Mouse (Mus musculus) heart, postnatal 0 days (tissue): ENCODE data around the gene Txnrd3. TPM values are rescaled to one million over a fixed set of nuclear protein-coding genes. Genes with fewer than 3 reads are reported as not detected.

Experiments
- ATAC-seq: fragments of 200-750 bp; cut with Nextera tagmentation; 2 replicates; pipeline ENCODE4 v1.8.0; 2017; ENCODE audit warnings: low read depth, moderate number of reproducible peaks, moderate library complexity; ENCODE audit not compliant: insufficient read depth
- DNase-seq: peaks from one replicate; pipeline ENCODE4 v3.0.0-alpha.2; 2016; ENCODE audit warnings: low spot score
- H3K27ac ChIP-seq: fragments of 300-500 bp; sonication (generic); 2 replicates; pipeline ENCODE4 v1.5.1; 2014; ENCODE audit warnings: low read depth, mild to moderate bottlenecking
- H3K27me3 ChIP-seq: fragments of 300-500 bp; sonication (generic); 2 replicates; pipeline ENCODE4 v1.6.1; 2014; ENCODE audit warnings: low read length, mixed read lengths; ENCODE audit not compliant: control insufficient read depth, insufficient read depth
- H3K36me3 ChIP-seq: fragments of 300-500 bp; sonication (generic); replicated peaks from 2 replicates; pipeline ENCODE4 v1.6.1; 2014; ENCODE audit warnings: low read length, mixed read lengths; ENCODE audit not compliant: control insufficient read depth, insufficient read depth
- H3K4me1 ChIP-seq: fragments of 300-500 bp; sonication (generic); 2 replicates; pipeline ENCODE4 v1.6.1; 2014; ENCODE audit warnings: antibody characterized with exemption; ENCODE audit not compliant: control insufficient read depth, insufficient read depth
- H3K4me2 ChIP-seq: fragments of 300-500 bp; sonication (generic); 2 replicates; pipeline ENCODE4 v1.6.1; 2014; ENCODE audit warnings: low read depth, mild to moderate bottlenecking, low read length, moderate library complexity
- H3K4me3 ChIP-seq: fragments of 300-500 bp; sonication (generic); 2 replicates; pipeline ENCODE4 v1.5.1; 2014; ENCODE audit warnings: low read depth, low read length
- H3K9ac ChIP-seq: fragments of 300-500 bp; sonication (generic); replicated peaks from 2 replicates; pipeline ENCODE4 v1.6.1; 2014; ENCODE audit warnings: low read depth, low read length, mixed read lengths
- H3K9me3 ChIP-seq: fragments of 300-500 bp; sonication (generic); replicated peaks from 2 replicates; pipeline ENCODE4 v1.6.1; 2016; ENCODE audit warnings: low read length; ENCODE audit not compliant: control insufficient read depth
- CTCF ChIP-seq: IDR thresholded peaks from 2 replicates; pipeline ENCODE4 v1.5.1; 2016; ENCODE audit warnings: antibody characterized with exemption, control low read depth, low read depth
- EP300 ChIP-seq: IDR thresholded peaks from 2 replicates; pipeline ENCODE4 v1.6.1; 2016; ENCODE audit warnings: antibody characterized with exemption, low read depth
- WGBS: fragments of 180-500 bp; shearing (Covaris S2); extraction: QIAGEN DNeasy Blood & Tissue Kit; methylation state at CpG from one replicate; pipeline ENCODE4 v1.1.7; 2014; 5-methylcytosine and 5-hydroxymethylcytosine counted together
- polyA plus RNA-seq: library from polyadenylated mRNA; unstranded; fragments of >200 nt; fragmentation: Nextera tagmentation; extraction: Ambion mirVana; gene quantifications from 2 replicates; pipeline ENCODE4 v1.2.1, GENCODE M21; 2015
- total RNA-seq: library from RNA; depleted of rRNA; stranded (reverse); fragments of >200 nt; gene quantifications from 2 replicates; pipeline ENCODE4 v1.2.3, GENCODE M21; 2014; ENCODE audit warnings: low replicate concordance

The Txnrd3 gene
- total and polyA plus RNA-seq, 2 experiments from 2014 or later = 16.8 to 28.2 TPM

DNA sequence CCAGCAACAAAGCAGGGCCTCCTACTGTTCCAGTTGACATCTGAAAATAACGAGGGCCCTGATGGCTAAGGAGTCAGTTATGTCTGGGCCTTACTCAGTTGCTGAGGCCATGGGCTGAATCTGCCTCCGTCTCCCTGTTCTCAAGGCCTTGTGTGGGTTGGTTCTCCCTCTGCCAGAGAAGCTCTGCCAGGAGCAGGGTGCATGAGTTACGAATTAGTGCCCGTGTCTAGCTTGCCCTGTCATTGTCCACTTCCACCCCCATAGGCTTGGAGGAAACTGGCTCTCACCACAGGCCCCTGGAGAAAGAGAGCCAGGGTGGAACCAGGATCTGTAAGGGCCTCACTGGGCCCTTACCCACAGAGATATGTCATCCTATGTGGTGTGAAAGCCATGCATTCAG lies 34.7 kb downstream of the Txnrd3 start:
- TF ChIP-seq CTCF = no peak
- no peak for TF ChIP-seq EP300
- H3K9ac ChIP-seq = no peak overlapping the region
- DNase-seq = no peak
- H3K27ac ChIP-seq = no peak overlapping the region
- H3K36me3 ChIP-seq = peaks cover 19% of the 10 kb centered on the region; the same call in 1 of the 2 replicates
- ATAC-seq = no peak
- H3K4me3 ChIP-seq = no peak overlapping the region
- H3K27me3 ChIP-seq = no peaks in the 10 kb centered on the region
- H3K9me3 ChIP-seq = no peaks in the 10 kb centered on the region
- H3K4me1 ChIP-seq = no peaks in the 10 kb centered on the region
- no peak overlapping the region for H3K4me2 ChIP-seq
- 66% methylated on average over 4 of the region's 4 CpGs for WGBS

DNA sequence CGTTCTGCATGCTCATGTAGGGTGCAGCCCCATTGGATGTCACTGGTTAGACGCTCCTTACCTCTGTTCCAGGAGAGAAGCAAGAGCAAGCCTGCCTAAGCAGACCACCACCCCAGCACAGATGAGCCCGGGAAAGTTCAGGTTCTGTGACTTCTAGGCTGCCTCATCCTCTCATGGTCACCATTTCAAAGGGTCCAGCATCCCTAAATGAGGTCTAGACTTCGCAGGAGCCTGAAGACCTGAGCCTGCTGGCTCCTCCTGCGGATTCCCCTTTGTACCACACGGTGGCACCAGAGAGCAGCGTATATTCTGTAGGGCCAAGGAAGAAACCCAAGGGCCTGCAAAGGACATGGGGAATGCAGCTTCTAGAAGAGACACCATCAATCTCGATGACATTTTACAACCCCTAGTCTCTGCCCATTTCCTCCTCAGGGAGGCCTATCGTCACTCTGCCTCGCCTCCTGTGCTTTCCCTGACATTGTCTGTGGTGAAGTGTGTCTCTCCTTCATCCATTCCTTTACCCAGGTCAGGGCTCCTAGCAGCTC lies 35.6 kb downstream of the Txnrd3 start:
- H3K36me3 ChIP-seq = peaks cover 10% of the 10 kb centered on the region; the same call in 1 of the 2 replicates
- ATAC-seq = peak; percentile 41; the same call in 1 of the 2 replicates
- DNase-seq = peak; percentile 52
- H3K9me3 ChIP-seq = no peaks in the 10 kb centered on the region
- TF ChIP-seq EP300 = no peak
- TF ChIP-seq CTCF = peak; percentile 87
- H3K4me1 ChIP-seq = no peaks in the 10 kb centered on the region
- H3K9ac ChIP-seq = no peak overlapping the region
- H3K27me3 ChIP-seq = no peaks in the 10 kb centered on the region
- no peak overlapping the region for H3K4me3 ChIP-seq
- no peak overlapping the region for H3K27ac ChIP-seq
- WGBS = 19% methylated on average over 10 of the region's 10 CpGs
- no peak overlapping the region for H3K4me2 ChIP-seq

DNA sequence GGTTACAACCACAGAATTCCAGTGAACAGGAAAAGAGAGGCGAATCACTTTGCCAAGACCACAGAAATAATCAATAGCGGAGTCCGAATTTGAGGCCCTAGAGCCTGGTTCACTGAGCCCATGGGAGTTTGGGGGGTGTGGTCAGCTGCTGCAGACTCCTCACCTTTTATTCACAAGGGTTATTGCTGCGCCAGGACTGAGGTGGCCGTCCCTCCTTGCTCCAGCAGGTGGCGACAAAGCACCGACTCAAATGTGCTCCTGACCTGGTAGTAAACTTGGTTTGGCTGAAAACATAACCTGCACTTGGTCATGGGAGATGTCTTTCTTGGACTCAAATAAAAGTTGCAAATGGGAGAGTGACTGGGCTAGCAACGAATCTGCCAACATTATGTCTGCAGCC lies 36.4 kb downstream of the Txnrd3 start:
- Histone ChIP-seq H3K4me1 (no peaks in the 10 kb centered on the region), H3K9me3 (no peaks in the 10 kb centered on the region), H3K27me3 (no peaks in the 10 kb centered on the region), H3K4me2 (no peak overlapping the region), H3K4me3 (no peak overlapping the region), H3K9ac (no peak overlapping the region), H3K27ac (no peak overlapping the region), H3K36me3 (peaks cover 4% of the 10 kb centered on the region; the same call in 1 of the 2 replicates)
- DNase-seq (peak; percentile 49), ATAC-seq (peak; percentile 57; the same call in 1 of the 2 replicates)
- WGBS = 7% methylated on average over 8 of the region's 8 CpGs
- TF ChIP-seq EP300 (no peak), CTCF (peak; percentile 89)

DNA sequence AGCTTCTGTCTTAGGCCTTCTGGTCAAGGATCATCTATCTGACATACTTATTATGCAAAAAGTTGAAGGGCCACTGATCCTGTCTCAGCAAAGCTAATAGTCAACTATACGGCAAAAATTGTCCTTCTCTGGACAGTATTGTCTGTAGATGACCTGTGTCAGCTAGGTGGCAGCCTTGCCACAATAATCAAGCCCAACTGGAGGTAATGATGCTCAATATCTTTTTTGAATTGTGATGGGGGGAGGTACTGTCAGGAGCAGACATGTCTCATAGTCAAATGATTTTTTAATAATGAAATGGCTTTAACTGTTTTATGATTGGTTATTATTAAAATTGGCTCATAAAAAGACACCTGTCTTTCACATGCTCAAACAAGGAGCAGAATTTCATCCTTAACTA lies 40.4 kb downstream of the Txnrd3 start:
- H3K9me3 ChIP-seq = no peaks in the 10 kb centered on the region
- 45% methylated on average over 1 of the region's 1 CpGs for WGBS
- no peak overlapping the region for H3K4me3 ChIP-seq
- H3K4me1 ChIP-seq = no peaks in the 10 kb centered on the region
- H3K36me3 ChIP-seq = no peaks in the 10 kb centered on the region
- TF ChIP-seq CTCF (peak; percentile 51), EP300 (no peak)
- ATAC-seq (no peak), DNase-seq (no peak)
- H3K27me3 ChIP-seq = no peaks in the 10 kb centered on the region
- H3K27ac ChIP-seq = no peak overlapping the region
- H3K4me2 ChIP-seq = no peak overlapping the region
- H3K9ac ChIP-seq = no peak overlapping the region

DNA sequence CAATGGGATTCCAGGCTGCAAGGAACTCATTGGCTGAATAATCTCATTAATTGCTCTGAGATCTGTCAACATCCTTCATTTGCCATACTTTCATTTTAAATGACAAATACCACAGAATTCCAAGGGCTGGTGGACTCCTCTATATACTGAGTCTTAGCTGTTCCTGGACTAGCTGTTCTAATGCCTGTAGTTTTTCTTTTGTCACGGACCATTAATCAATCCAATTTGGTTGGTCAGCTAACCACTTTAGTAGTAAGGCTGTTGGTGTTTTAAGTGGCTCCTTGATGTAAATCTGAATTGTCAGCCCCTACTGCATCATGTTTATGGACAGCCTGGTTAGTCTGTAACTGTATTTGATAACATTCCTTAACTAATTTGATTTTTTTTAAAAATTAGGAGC lies 43.3 kb downstream of the Txnrd3 start:
- no peak for ATAC-seq
- no peaks in the 10 kb centered on the region for H3K27me3 ChIP-seq

DNA sequence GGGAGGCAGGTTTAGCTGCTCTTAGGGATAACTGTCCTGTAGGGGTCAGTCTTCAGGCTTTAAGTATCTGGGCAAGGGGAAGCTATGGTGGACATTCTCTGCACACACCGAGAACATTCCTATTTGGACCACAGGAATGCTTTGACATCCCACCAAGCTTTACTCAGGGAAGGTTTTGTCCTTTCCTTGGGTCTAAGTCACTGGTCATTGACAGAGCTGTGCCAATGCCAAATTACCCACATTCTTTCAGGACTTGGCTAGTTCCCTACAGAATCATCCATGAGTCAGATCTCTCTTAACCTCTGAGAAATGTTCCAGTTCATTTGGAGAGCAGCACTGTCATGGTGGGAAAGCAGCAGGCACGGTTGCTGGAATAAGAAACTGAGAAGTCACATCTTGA lies 62.8 kb downstream of the Txnrd3 start:
- TF ChIP-seq CTCF (no peak), EP300 (no peak)
- no peak for DNase-seq
- Histone ChIP-seq H3K36me3 (no peaks in the 10 kb centered on the region), H3K9ac (no peak overlapping the region), H3K27me3 (no peaks in the 10 kb centered on the region), H3K4me3 (no peak overlapping the region), H3K27ac (no peak overlapping the region), H3K4me2 (no peak overlapping the region), H3K4me1 (no peaks in the 10 kb centered on the region), H3K9me3 (no peaks in the 10 kb centered on the region; the same call in 1 of the 2 replicates)
- 58% methylated on average over 2 of the region's 2 CpGs for WGBS
- no peak for ATAC-seq

More for the DNA sequence above, 43.3 kb downstream of the Txnrd3 start:
- Histone ChIP-seq H3K4me1 (no peaks in the 10 kb centered on the region), H3K4me3 (no peak overlapping the region), H3K9ac (no peak overlapping the region), H3K27ac (no peak overlapping the region), H3K9me3 (no peaks in the 10 kb centered on the region), H3K4me2 (no peak overlapping the region), H3K36me3 (no peaks in the 10 kb centered on the region)
- no peak for DNase-seq
- WGBS = 59% methylated on average over 1 of the region's 1 CpGs
- no peak for TF ChIP-seq CTCF
